Mouse (Mus musculus): Measurements from ENCODE around the gene Frmd3. TPM values are rescaled to one million over a fixed set of nuclear protein-coding genes. Genes with fewer than 3 reads are reported as not detected.

Gene Frmd3
- polyA plus RNA-seq, 1 experiment, result not detected

DNA sequence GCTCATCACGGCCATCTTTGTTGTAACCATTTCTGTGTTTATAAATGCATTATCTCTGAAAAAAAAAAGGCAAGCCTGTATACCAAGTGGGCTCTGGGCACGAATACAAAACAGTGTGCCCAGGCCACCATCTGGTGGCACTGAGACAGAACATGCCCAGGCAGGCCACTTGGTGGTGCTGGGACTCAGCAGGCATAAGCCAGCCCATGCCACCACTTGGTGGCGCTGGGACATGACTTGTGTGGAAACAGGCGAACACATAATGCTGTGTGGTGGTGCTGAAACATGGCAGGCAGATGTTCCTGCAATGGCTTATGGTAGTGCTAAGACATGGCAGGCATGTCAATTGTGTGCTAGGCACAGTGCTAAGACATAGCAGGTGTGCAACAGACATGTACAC, 217.8 kb downstream of the Frmd3 start:
- Histone ChIP-seq H3K4me3 (no peak overlapping the region), H3K4me2 (ENCODE audit: low read depth) (no peak overlapping the region), H3ac (ENCODE audit: control insufficient read depth, insufficient read length) (no peak overlapping the region), H3K27me3 (ENCODE audit: control insufficient read depth, insufficient read depth, insufficient read length) (no peaks in the 10 kb centered on the region), H3K36me3 (ENCODE audit: control insufficient read depth, insufficient read depth) (no peaks in the 10 kb centered on the region), H3K79me2 (ENCODE audit: control insufficient read depth, insufficient read depth) (no peaks in the 10 kb centered on the region)
- TF ChIP-seq POLR2A (IDR thresholded peaks at IDR 0.05; ENCODE audit: insufficient read length, low read depth), result no peak
- TF ChIP-seq MYOG (IDR thresholded peaks at IDR 0.05; ENCODE audit: control insufficient read depth in 1 of 3, insufficient read depth in 1 of 3, insufficient read length in 2 of 3, low read depth in 2 of 3), result no peak
- TF ChIP-seq MYOD1 (IDR thresholded peaks at IDR 0.05; ENCODE audit: control insufficient read depth in 1 of 3, insufficient read length in 2 of 3, low read depth in 2 of 3), result no peak
- no peak for TF ChIP-seq REST (IDR thresholded peaks at IDR 0.05; ENCODE audit: insufficient read depth, insufficient read length)
- no peak for TF ChIP-seq TCF12 (IDR thresholded peaks at IDR 0.05; ENCODE audit: insufficient read depth, poor library complexity, severe bottlenecking)
- TF ChIP-seq SRF (IDR thresholded peaks at IDR 0.05; ENCODE audit: control insufficient read depth, insufficient read length, low read depth), result no peak
- TF ChIP-seq POLR2AphosphoS2 (IDR thresholded peaks at IDR 0.05; ENCODE audit: insufficient read length, low read depth), result no peak
- no peak for TF ChIP-seq TCF3 (IDR thresholded peaks at IDR 0.05; ENCODE audit: insufficient read length, low read depth)
- TF ChIP-seq CEBPB (IDR thresholded peaks at IDR 0.05; ENCODE audit: insufficient read depth, poor library complexity, severe bottlenecking), result no peak
- TF ChIP-seq MAX (IDR thresholded peaks at IDR 0.05; ENCODE audit: low read depth), result no peak
- TF ChIP-seq E2F4 (IDR thresholded peaks at IDR 0.05; ENCODE audit: insufficient read depth), result no peak
- TF ChIP-seq USF1 (IDR thresholded peaks at IDR 0.05; ENCODE audit: low read depth), result no peak

DNA sequence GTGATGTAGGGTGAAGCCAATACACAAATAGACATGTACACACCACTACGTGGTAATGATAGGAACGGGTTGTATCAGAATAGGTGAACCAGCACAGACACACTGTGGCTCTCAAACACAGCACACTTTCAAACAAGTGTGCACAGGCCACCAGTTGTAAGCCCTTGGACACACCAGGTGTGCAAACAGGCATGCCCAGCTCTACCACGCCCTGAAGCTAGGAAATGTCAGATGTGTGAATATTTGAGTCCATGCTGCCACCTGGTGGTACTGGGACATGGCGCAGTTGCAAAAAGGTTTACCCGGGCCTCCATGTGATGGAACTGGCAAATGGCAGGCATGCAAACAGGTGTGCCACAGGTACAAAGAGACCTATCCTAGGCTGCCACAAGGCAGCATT, 218.2 kb downstream of the Frmd3 start:
- Histone ChIP-seq H3K4me3 (no peak overlapping the region), H3K36me3 (ENCODE audit: control insufficient read depth, insufficient read depth) (no peaks in the 10 kb centered on the region), H3K4me2 (ENCODE audit: low read depth) (no peak overlapping the region), H3K79me2 (ENCODE audit: control insufficient read depth, insufficient read depth) (no peaks in the 10 kb centered on the region), H3ac (ENCODE audit: control insufficient read depth, insufficient read length) (no peak overlapping the region), H3K27me3 (ENCODE audit: control insufficient read depth, insufficient read depth, insufficient read length) (no peaks in the 10 kb centered on the region)
- TF ChIP-seq POLR2AphosphoS2 (IDR thresholded peaks at IDR 0.05; ENCODE audit: insufficient read length, low read depth) (no peak), REST (IDR thresholded peaks at IDR 0.05; ENCODE audit: insufficient read depth, insufficient read length) (no peak), E2F4 (IDR thresholded peaks at IDR 0.05; ENCODE audit: insufficient read depth) (no peak), MYOG (IDR thresholded peaks at IDR 0.05; ENCODE audit: control insufficient read depth in 1 of 3, insufficient read depth in 1 of 3, insufficient read length in 2 of 3, low read depth in 2 of 3) (no peak), SRF (IDR thresholded peaks at IDR 0.05; ENCODE audit: control insufficient read depth, insufficient read length, low read depth) (no peak), CEBPB (IDR thresholded peaks at IDR 0.05; ENCODE audit: insufficient read depth, poor library complexity, severe bottlenecking) (no peak), TCF3 (IDR thresholded peaks at IDR 0.05; ENCODE audit: insufficient read length, low read depth) (no peak), TCF12 (IDR thresholded peaks at IDR 0.05; ENCODE audit: insufficient read depth, poor library complexity, severe bottlenecking) (no peak), POLR2A (IDR thresholded peaks at IDR 0.05; ENCODE audit: insufficient read length, low read depth) (no peak), MAX (IDR thresholded peaks at IDR 0.05; ENCODE audit: low read depth) (no peak), MYOD1 (IDR thresholded peaks at IDR 0.05; ENCODE audit: control insufficient read depth in 1 of 3, insufficient read length in 2 of 3, low read depth in 2 of 3) (no peak), USF1 (IDR thresholded peaks at IDR 0.05; ENCODE audit: low read depth) (no peak)

GRCm38 (mm10) chr4:74233534-74233933, 220.3 kb downstream of the Frmd3 start:
- no peaks in the 10 kb centered on the region for H3K27me3 ChIP-seq (ENCODE audit: control insufficient read depth, insufficient read depth, insufficient read length)
- H3K4me3 ChIP-seq, result no peak overlapping the region
- H3K4me2 ChIP-seq (ENCODE audit: low read depth), result no peak overlapping the region
- no peaks in the 10 kb centered on the region for H3K79me2 ChIP-seq (ENCODE audit: control insufficient read depth, insufficient read depth)
- no peaks in the 10 kb centered on the region for H3K36me3 ChIP-seq (ENCODE audit: control insufficient read depth, insufficient read depth)
- H3ac ChIP-seq (ENCODE audit: control insufficient read depth, insufficient read length), result no peak overlapping the region
- TF ChIP-seq CEBPB (IDR thresholded peaks at IDR 0.05; ENCODE audit: insufficient read depth, poor library complexity, severe bottlenecking) (no peak), POLR2A (IDR thresholded peaks at IDR 0.05; ENCODE audit: insufficient read length, low read depth) (no peak), TCF3 (IDR thresholded peaks at IDR 0.05; ENCODE audit: insufficient read length, low read depth) (no peak), SRF (IDR thresholded peaks at IDR 0.05; ENCODE audit: control insufficient read depth, insufficient read length, low read depth) (no peak)

- TF ChIP-seq E2F4 (IDR thresholded peaks at IDR 0.05; ENCODE audit: insufficient read depth), result no peak
- no peak for TF ChIP-seq MYOG (IDR thresholded peaks at IDR 0.05; ENCODE audit: control insufficient read depth in 1 of 3, insufficient read depth in 1 of 3, insufficient read length in 2 of 3, low read depth in 2 of 3)
- TF ChIP-seq MAX (IDR thresholded peaks at IDR 0.05; ENCODE audit: low read depth), result no peak
- TF ChIP-seq REST (IDR thresholded peaks at IDR 0.05; ENCODE audit: insufficient read depth, insufficient read length), result no peak
- no peak for TF ChIP-seq POLR2A (IDR thresholded peaks at IDR 0.05; ENCODE audit: insufficient read length, low read depth)
- TF ChIP-seq CEBPB (IDR thresholded peaks at IDR 0.05; ENCODE audit: insufficient read depth, poor library complexity, severe bottlenecking), result no peak
- TF ChIP-seq MYOD1 (IDR thresholded peaks at IDR 0.05; ENCODE audit: control insufficient read depth in 1 of 3, insufficient read length in 2 of 3, low read depth in 2 of 3), result no peak
- no peak for TF ChIP-seq USF1 (IDR thresholded peaks at IDR 0.05; ENCODE audit: low read depth)
- no peak for TF ChIP-seq TCF3 (IDR thresholded peaks at IDR 0.05; ENCODE audit: insufficient read length, low read depth)
- TF ChIP-seq POLR2AphosphoS2 (IDR thresholded peaks at IDR 0.05; ENCODE audit: insufficient read length, low read depth), result no peak
- TF ChIP-seq SRF (IDR thresholded peaks at IDR 0.05; ENCODE audit: control insufficient read depth, insufficient read length, low read depth), result no peak
- TF ChIP-seq TCF12 (IDR thresholded peaks at IDR 0.05; ENCODE audit: insufficient read depth, poor library complexity, severe bottlenecking), result no peak
- H3ac ChIP-seq (ENCODE audit: control insufficient read depth, insufficient read length), result no peak within 1 kb of the TSS
- no peaks in the 10 kb centered on the region for H3K79me2 ChIP-seq (ENCODE audit: control insufficient read depth, insufficient read depth)
- H3K36me3 ChIP-seq (ENCODE audit: control insufficient read depth, insufficient read depth), result no peaks in the 10 kb centered on the region
- H3K4me2 ChIP-seq (ENCODE audit: low read depth), result no peak within 1 kb of the TSS
- no peaks in the 10 kb centered on the region for H3K27me3 ChIP-seq (ENCODE audit: control insufficient read depth, insufficient read depth, insufficient read length)
- H3K4me3 ChIP-seq, result no peak within 1 kb of the TSS
Measured at GRCm38 (mm10) chr4:74242176-74242575, 228.9 kb downstream of the Frmd3 start, which contains the start of gene Kdm4c. Kdm4c (plus strand) TSS chr4:74242497.

Other genes with a start within 250 kb of the Frmd3 start
- not detected for gene Rasef, start 222.4 kb upstream of the Frmd3 start, polyA plus RNA-seq (2012; fragmentation: generic; extraction: Trizol)
- gene Gm11758, start 137.2 kb upstream of the Frmd3 start, polyA plus RNA-seq (2012; fragmentation: generic; extraction: Trizol), result not detected
- not detected for gene Gm11757, start 122.3 kb upstream of the Frmd3 start, polyA plus RNA-seq (2012; fragmentation: generic; extraction: Trizol)
- gene Gm13871, start 107.5 kb upstream of the Frmd3 start, polyA plus RNA-seq (2012; fragmentation: generic; extraction: Trizol), result not detected
- gene Gm11756, start 92.7 kb upstream of the Frmd3 start, polyA plus RNA-seq (2012; fragmentation: generic; extraction: Trizol), result 0.06 TPM
- gene 2310002L09Rik, start 62.6 kb upstream of the Frmd3 start, polyA plus RNA-seq (2012; fragmentation: generic; extraction: Trizol), result 2.9 TPM
- gene Kdm4c, start 229.1 kb downstream of the Frmd3 start, polyA plus RNA-seq (2012; fragmentation: generic; extraction: Trizol), result 4.8 TPM